Mouse (Mus musculus): ENCODE measurements around the gene Ptpro. TPM values are rescaled to one million over a fixed set of nuclear protein-coding genes. Genes with fewer than 3 reads are reported as not detected.
"Not testable (repeated sequence)": the region's sequence is repeated elsewhere in the genome, so short reads cannot be mapped to it uniquely, and the experiment has no call there.

Gene Ptpro
- total RNA-seq, 1 experiment from 2014 or later, result 1.5 TPM

DNA sequence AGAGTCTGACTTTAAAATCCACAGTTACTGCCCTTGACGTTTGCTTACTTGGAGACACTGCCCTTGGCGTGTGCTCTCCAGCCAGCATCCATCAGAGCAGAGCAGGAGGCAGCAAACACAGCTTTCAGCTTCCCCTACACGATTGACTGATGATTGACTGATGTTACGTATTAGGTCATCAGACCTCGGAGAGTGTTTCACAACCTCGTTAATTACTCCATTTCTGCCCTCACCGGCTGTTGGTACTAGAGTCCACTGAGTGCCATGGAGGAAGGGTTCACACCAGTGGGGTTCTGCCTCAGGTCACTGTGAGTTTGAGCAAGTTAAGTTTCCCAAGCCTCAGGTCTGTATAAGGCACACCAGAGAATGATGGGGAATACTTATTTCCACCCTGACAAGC, 143.0 kb downstream of the Ptpro start:
- DNase-seq, result no peak

DNA sequence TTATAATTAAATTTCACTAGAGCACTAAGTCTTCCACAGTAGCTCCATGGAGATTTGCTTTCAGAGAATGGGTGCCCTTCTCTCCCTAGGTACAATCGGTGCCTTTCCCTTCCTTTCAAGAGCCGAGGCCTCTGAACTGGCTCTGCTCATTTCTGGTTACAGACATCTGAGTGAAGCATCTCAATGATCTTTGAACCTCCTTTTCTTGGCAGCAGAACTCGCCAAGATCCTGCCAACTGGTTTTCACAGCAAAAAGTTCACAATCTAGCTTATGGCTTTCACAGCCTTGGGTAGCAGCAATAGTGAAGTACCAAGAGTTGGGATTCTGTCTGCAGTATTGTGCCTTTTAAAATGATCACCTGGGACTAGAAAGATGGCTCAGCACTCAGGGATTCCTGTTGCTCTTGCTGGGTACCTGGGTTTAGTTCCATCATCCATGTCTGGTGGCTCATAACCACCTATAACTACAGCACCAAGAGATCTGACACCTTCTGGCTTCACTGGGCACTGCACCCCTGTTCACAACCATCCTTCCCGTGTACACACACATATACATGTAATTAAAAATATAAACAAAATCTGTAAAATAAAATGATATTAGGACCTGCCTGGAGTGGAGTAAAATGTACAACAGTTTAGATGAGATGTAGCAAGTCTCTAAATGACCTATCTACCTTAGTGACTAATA, 144.1 kb downstream of the Ptpro start:
- DNase-seq, result no peak

GRCm38 (mm10) chr6:137397358-137397757, 145.2 kb downstream of the Ptpro start:
- no peak for DNase-seq

- no peak for DNase-seq
Observed at GRCm38 (mm10) chr6:137404196-137404595, 152.1 kb downstream of the Ptpro start.

- DNase-seq, result no peak
Observed at GRCm38 (mm10) chr6:137405690-137406089, 153.6 kb downstream of the Ptpro start.

- DNase-seq, result no peak
Observed at GRCm38 (mm10) chr6:137410510-137410909, 158.4 kb downstream of the Ptpro start.

DNA sequence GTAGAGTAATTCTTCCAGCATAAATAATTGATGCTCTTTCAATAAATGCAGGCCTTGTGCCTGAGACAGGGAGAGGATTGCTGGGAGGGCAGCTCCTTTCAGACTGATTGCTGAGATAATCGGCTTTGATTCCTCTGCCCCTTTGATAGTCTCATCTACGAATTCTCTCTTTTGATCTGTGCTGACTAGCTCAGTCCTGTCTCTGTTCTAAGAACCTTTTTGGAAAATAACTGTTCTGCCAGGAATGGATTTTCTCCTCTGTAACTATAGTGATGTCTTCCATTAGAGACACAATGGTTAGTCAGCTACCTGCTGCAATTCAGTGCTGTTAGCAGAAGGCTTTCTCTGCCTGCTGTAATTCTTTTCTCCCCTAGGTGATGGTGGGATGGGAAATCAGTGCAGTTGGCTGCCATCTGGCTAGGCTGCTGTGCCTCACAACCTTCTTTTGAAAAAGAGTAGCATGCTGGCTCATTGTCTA, 159.8 kb downstream of the Ptpro start:
- DNase-seq, result no peak

DNA sequence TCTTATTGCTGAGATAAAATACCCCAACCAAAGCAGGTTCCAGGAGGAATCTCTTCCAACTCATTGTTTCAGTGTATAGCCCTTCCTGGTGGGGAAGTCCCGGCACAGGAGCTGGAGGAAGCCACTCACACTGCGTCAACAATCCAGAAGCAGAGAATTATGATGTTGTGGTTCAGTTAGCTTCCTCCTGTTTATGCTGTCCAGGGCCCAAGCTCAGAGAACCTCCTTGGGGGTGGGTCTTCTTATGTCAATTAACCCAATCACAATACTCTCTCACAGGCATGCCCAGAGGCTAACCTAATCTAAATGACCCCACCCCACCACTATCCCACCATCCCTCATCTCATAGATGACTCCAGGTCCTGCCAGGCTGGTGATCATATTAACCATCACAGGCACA, 160.9 kb downstream of the Ptpro start:
- no peak for DNase-seq

- DNase-seq, result peak; percentile 41
Observed at GRCm38 (mm10) chr6:137414531-137415405, 162.6 kb downstream of the Ptpro start.

GRCm38 (mm10) chr6:137422777-137423176, 170.7 kb downstream of the Ptpro start:
- no peak for DNase-seq

GRCm38 (mm10) chr6:137423830-137424229, 171.7 kb downstream of the Ptpro start:
- DNase-seq, result no peak

- DNase-seq, result no peak
Observed at GRCm38 (mm10) chr6:137425500-137426432, 173.6 kb downstream of the Ptpro start.

- no peak for DNase-seq
Observed at GRCm38 (mm10) chr6:137433521-137434137, 181.5 kb downstream of the Ptpro start.

GRCm38 (mm10) chr6:137437486-137437885, 185.4 kb downstream of the Ptpro start:
- no peak for DNase-seq

DNA sequence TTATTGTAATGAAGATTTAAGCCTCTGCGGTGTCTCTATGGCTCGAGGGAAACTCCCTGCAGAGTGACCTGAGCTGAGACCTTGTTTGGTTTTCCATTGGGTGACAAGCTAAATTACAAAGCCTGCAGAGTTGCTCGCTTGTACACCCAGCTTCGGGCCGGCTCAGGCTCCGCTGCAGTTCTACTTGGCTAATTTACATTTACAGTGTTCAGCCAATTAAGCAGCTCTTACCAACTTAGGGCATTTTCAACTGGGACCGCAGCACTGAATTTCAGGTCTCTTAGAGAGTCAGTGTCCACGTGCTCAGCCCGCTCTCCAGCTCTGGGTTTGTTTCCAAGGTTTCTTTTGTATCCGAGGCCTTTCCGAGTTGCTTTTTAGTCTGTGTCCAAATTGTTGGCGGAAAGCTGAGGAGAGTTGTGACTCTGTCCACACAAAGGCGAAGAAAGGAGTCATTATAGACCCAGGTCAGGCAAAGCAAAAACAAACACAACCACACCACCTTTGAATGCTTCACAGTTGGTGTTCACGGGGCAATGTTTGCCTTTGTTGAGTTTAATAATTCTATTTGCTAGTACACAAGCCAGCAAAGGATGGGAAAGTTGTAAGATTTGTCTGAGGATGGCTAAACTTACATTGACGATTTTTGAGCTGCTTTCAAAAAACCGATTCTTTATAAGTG, 185.9 kb downstream of the Ptpro start:
- no peak for DNase-seq

DNA sequence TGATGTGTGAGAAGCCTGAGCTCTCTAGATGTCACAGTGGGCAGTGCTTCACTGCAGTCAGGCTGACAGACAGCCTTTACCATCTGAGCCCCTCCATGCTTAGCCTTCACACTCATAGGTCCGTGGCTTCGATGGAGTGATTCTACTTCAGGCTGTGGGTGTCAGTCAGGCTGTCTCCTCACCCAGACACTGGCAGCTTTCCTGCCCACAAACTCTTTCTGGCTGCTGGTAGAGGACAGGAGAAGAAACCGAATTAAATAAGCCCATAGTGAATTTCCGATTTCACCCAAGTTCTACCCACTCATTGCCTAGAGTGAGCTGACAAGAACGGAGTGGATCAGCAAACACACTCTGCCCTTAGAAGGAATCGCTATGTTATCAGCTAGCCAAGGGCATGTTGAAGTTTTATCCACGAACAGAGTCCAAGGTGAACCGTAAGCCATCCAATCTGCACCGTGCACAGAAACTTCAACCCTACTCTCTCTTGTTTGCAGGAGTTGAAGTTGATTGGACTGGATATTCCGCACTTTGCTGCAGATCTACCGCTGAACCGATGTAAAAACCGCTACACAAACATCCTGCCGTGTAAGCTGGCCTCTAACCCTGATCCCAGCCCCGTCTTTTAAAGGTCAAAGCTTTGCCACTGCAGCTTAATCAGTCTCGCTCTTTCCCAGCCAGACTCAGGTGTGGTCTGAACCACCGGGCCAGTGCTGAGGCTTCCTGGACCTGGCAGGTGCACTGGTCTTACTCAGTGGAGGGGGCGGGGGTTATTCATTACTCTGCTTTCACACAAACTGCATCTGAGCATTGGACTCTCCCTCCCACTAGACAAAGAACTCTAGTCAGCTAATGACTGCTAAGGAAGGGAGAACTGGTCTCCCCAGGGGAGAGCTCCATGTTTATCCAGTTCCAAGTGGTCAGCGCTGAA, 188.7 kb downstream of the Ptpro start:
- DNase-seq, result no peak

DNA sequence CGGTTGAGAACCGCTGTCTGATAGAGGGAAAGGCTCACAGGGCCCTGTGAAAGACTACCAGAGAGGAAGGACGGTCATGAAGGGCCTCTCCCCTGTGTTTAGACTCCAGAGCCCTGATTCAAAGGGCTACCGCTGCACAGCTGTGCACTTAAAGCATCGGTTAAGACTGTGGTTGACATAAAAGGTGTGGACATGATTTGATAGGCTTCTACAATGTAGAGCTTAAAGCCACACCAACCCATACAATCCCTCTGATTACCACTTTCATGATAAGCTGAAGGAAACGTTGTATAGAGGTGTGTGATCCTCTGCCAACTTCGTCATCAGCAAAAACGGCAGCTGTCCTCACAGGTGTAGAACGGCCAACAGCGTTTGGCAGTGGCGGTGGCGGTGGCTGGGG, 191.0 kb downstream of the Ptpro start:
- no peak for DNase-seq

DNA sequence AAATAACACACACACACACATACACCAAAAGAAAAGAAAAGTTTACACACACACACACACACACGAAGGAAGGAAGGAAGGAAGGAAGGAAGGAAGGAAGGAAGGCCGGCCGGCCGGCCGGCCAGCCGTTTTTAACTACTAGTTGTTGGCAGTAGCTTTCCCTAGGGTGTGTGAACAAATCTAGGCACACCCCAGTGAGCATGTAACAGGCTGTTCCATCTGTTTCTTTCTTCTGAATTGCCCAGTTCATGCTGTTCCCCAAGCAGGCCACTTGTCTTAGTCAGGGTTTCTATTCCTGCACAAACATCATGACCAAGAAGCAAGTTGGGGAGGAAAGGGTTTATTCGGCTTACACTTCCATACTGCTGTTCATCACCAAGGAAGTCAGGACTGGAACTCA, 194.0 kb downstream of the Ptpro start:
- DNase-seq, result not testable (repeated sequence)

GRCm38 (mm10) chr6:137455537-137456041, 203.5 kb downstream of the Ptpro start:
- DNase-seq, result no peak

- DNase-seq, result no peak
Observed at GRCm38 (mm10) chr6:137456064-137456463, 203.9 kb downstream of the Ptpro start.

All from adrenal gland, postnatal 25 days (tissue).